Comparison of ENCODE assay signal across 19 mouse cellular contexts in the genomic region with DNA sequence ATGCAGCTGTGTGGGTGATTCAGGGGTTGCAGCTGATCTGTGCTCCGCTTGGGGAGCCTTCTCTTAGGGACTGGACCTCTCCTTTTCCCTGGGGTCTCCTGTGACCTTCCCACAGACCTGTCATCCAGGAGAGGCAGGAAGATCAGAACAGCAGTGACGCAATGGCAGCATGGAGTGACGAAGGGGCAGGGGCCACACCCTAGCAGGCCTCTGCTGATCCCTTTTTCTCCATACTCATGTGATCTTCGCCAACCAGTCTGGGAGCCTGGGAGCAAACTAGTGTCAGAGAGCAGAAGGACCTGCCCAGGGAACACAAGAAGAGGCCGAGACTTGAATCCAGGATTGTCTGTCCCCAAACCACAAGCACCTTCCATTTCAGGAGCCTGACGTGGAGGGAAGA. TPM values are rescaled to one million over a fixed set of nuclear protein-coding genes. Genes with fewer than 3 reads are reported as not detected.
DNase-seq lines count a peak whose midpoint lies in the region; ATAC-seq and TF ChIP-seq lines count a peak whose summit lies in the region.
"Had no signal": no experiment of that assay in that cellular context is flagged by ENCODE, and none has a peak within 500 bp of the region (broad histone marks: within the 10 kb centered on the region; RNA-seq: fewer than 3 reads in every experiment).

No protein-coding gene starts in this region.

- H3K9ac ChIP-seq in heart, embryonic 11.5 days (ENCODE audit: low read depth, low read length), result 0 out of 2 replicates have a peak overlapping the region, but pooled peaks have one; percentile 10
- peak overlapping the region; percentile 68 for H3K9ac ChIP-seq in ES-E14 (ENCODE audit: insufficient read depth, low read depth, low read length, poor library complexity, severe bottlenecking)
- no peak overlapping the region for H3K9ac ChIP-seq in intestine, postnatal 0 days (ENCODE audit: low read depth, low read length)
- H3K9ac ChIP-seq: embryonic facial prominence, embryonic 13.5 days; forebrain, postnatal 0 days; heart, embryonic 15.5 days; limb, embryonic 13.5 days; midbrain, embryonic 15.5 days had no signal

- no peaks in the 10 kb centered on the region for H3K9me3 ChIP-seq in heart, embryonic 11.5 days (replicated peaks; ENCODE audit: control insufficient read depth, low read length)
- H3K9me3 ChIP-seq in ES-E14 (ENCODE audit: control insufficient read depth, insufficient read depth, low read depth, low read length), result no peaks in the 10 kb centered on the region
- H3K9me3 ChIP-seq in intestine, postnatal 0 days (ENCODE audit: control insufficient read depth), result no peaks in the 10 kb centered on the region
- H3K9me3 ChIP-seq: embryonic facial prominence, embryonic 13.5 days; heart, embryonic 15.5 days; limb, embryonic 13.5 days; midbrain, embryonic 15.5 days had no signal

- TF ChIP-seq CTCF in intestine, postnatal 0 days (IDR thresholded peaks at IDR 0.05; ENCODE audit: low read depth), result no peak

- in situ Hi-C loops in ES-E14 (cut with MboI; ENCODE audit: low sequenced_read_pairs in 2 of 2, unreplicated experiment in 2 of 2), result no loop called here

- peak overlapping the region; percentile 62; the same call in 1 of the 2 replicates for H3K27ac ChIP-seq in heart, embryonic 11.5 days (ENCODE audit: low read depth, low read length)
- peak overlapping the region; percentile 98 for H3K27ac ChIP-seq in ES-E14 (ENCODE audit: insufficient read depth, low read depth, low read length, poor library complexity, severe bottlenecking)
- no peak overlapping the region for H3K27ac ChIP-seq in intestine, postnatal 0 days (ENCODE audit: low read depth, low read length)
- H3K27ac ChIP-seq: embryonic facial prominence, embryonic 13.5 days; heart, embryonic 15.5 days; kidney, postnatal 0 days; limb, embryonic 13.5 days; midbrain, embryonic 15.5 days had no signal

- intact Hi-C loops in heart, postnatal 36 days (cut with DNase I), result loop anchor here (5.0 kb wide), 1 partner anchor 242 kb away; the partner anchor contains the start of gene Srxn1
- intact Hi-C loops in left cerebral cortex, postnatal 36 days (cut with DNase I), result no loop called here

- H3K4me1 ChIP-seq in heart, embryonic 11.5 days (ENCODE audit: control insufficient read depth, insufficient read depth, low read length), result peaks cover 7% of the 10 kb centered on the region; the same call in 1 of the 2 replicates
- H3K4me1 ChIP-seq in ES-E14 (ENCODE audit: control insufficient read depth in 2 of 2, insufficient read depth in 2 of 2, low read length in 2 of 2, poor library complexity in 1 of 2), result peaks cover 12 to 15% of the 10 kb centered on the region in 2 experiments
- no peaks in the 10 kb centered on the region for H3K4me1 ChIP-seq in intestine, postnatal 0 days (replicated peaks; ENCODE audit: control insufficient read depth, insufficient read depth, low read length)

- H3K4me2 ChIP-seq in heart, embryonic 11.5 days, result no peak overlapping the region
- no peak overlapping the region for H3K4me2 ChIP-seq in intestine, postnatal 0 days (replicated peaks; ENCODE audit: low read depth)
- peak overlapping the region; percentile 70 for H3K4me2 ChIP-seq in myocyte (ENCODE audit: low read depth)
- H3K4me2 ChIP-seq: embryonic facial prominence, embryonic 13.5 days; heart, embryonic 15.5 days; limb, embryonic 13.5 days; midbrain, embryonic 15.5 days had no signal

- WGBS in heart, embryonic 11.5 days (ENCODE audit: insufficient replicate concordance), result 78% methylated on average over 6 of the region's 6 CpGs
- WGBS in intestine, postnatal 0 days, result 70% methylated on average over 6 of the region's 6 CpGs

- no peaks in the 10 kb centered on the region for H3K79me2 ChIP-seq in myocyte (ENCODE audit: control insufficient read depth, insufficient read depth)

- no peak for TF ChIP-seq POLR2A in myocyte (IDR thresholded peaks at IDR 0.05; ENCODE audit: insufficient read length, low read depth)

- H3K27me3 ChIP-seq in heart, embryonic 11.5 days (ENCODE audit: control insufficient read depth, insufficient read depth, low read length), result no peaks in the 10 kb centered on the region
- no peaks in the 10 kb centered on the region for H3K27me3 ChIP-seq in intestine, postnatal 0 days (replicated peaks; ENCODE audit: control insufficient read depth, insufficient read depth, low read length)
- H3K27me3 ChIP-seq in myocyte (ENCODE audit: control insufficient read depth, insufficient read depth, insufficient read length), result no peaks in the 10 kb centered on the region
- H3K27me3 ChIP-seq: heart, embryonic 15.5 days; midbrain, embryonic 15.5 days had no signal

- no peaks in the 10 kb centered on the region for H3K36me3 ChIP-seq in heart, embryonic 11.5 days (ENCODE audit: control insufficient read depth, insufficient read depth, low read length)
- H3K36me3 ChIP-seq in ES-E14 (ENCODE audit: control insufficient read depth, insufficient read depth, low read length, poor library complexity, severe bottlenecking), result no peaks in the 10 kb centered on the region
- H3K36me3 ChIP-seq in intestine, postnatal 0 days (ENCODE audit: control insufficient read depth, insufficient read depth), result no peaks in the 10 kb centered on the region
- no peaks in the 10 kb centered on the region for H3K36me3 ChIP-seq in myocyte (ENCODE audit: control insufficient read depth, insufficient read depth)
- H3K36me3 ChIP-seq: embryonic facial prominence, embryonic 13.5 days; heart, embryonic 15.5 days; limb, embryonic 13.5 days; midbrain, embryonic 15.5 days had no signal

- no peak overlapping the region for H3ac ChIP-seq in myocyte (ENCODE audit: control insufficient read depth, insufficient read length)

- no peak for DNase-seq in heart, postnatal 36 days
- DNase-seq in ES-E14 (ENCODE audit: low read depth, low spot score), result no peak
- no peak for DNase-seq in left cerebral cortex, postnatal 36 days (ENCODE audit: low spot score in 2 of 2)
- DNase-seq in cerebellum, postnatal 4 days (ENCODE audit: low spot score in 2 of 2), result no peak
- no peak for DNase-seq in kidney, adult 9 months
- DNase-seq: cerebellum, adult 9-10 months; forebrain, postnatal 0 days; thymus, adult 2 months had no signal

- H3K4me3 ChIP-seq in heart, embryonic 11.5 days (ENCODE audit: low read depth, low read length), result no peak overlapping the region
- H3K4me3 ChIP-seq in ES-E14 (ENCODE audit: insufficient read depth in 1 of 2, low read depth in 1 of 2, low read length in 2 of 2, poor library complexity in 1 of 2, severe bottlenecking in 1 of 2) (peak overlapping the region; percentile 19 to 54), myocyte (no peak overlapping the region)
- H3K4me3 ChIP-seq in intestine, postnatal 0 days (ENCODE audit: low read depth, low read length), result no peak overlapping the region
- H3K4me3 ChIP-seq: embryonic facial prominence, embryonic 13.5 days; heart, embryonic 15.5 days; limb, embryonic 13.5 days; midbrain, embryonic 15.5 days had no signal

- no peak for ATAC-seq in heart, embryonic 11.5 days (replicated peaks; ENCODE audit: insufficient number of reproducible peaks, low FRiP score, low TSS enrichment)
- ATAC-seq in intestine, postnatal 0 days, result peak; percentile 26; the same call in 1 of the 2 replicates
- ATAC-seq: forebrain, postnatal 0 days; midbrain, embryonic 15.5 days had no signal

TF ChIP-seq in ES-E14, 5 proteins besides CTCF, POLR2A, EP300 and RAD21 (continues in another document):
- TF ChIP-seq ZC3H11A (IDR thresholded peaks at IDR 0.05; ENCODE audit: borderline replicate concordance, low read depth, low read length) (no peak), CHD2 (IDR thresholded peaks at IDR 0.05; ENCODE audit: low read depth, low read length) (no peak), MAFK (IDR thresholded peaks at IDR 0.05; ENCODE audit: insufficient read depth, low read depth, low read length) (no peak)

TF ChIP-seq in myocyte, 11 proteins besides CTCF, POLR2A, EP300 and RAD21 (continues in another document):
- peak in 1 of 3 experiments; percentile 45 for TF ChIP-seq MYOD1 (IDR thresholded peaks at IDR 0.05; ENCODE audit: control insufficient read depth in 1 of 3, insufficient read length in 2 of 3, low read depth in 2 of 3)
- 0 out of 2 replicates have a peak, but pooled peaks have one; percentile 29 for TF ChIP-seq CEBPB (IDR thresholded peaks at IDR 0.05; ENCODE audit: insufficient read depth, poor library complexity, severe bottlenecking)

RNA-seq across cellular contexts. Expression of gene Trib3, which starts 5.4 kb away (rescaled TPM):
- polyA plus RNA-seq in heart, embryonic 11.5 days (2014; fragmentation: Nextera tagmentation; extraction: Ambion mirVana), result 3.4 and 3.6 TPM in 2 replicates
- total RNA-seq in heart, postnatal 36 days (2021), result 1 to 10 TPM; 3.6 to 3.8 TPM
- 18.5 and 29.2 TPM in 2 replicates for total RNA-seq in ES-E14 (2012; rRNA removed)
- 2.5 and 2.9 TPM in 2 replicates for polyA plus RNA-seq in intestine, postnatal 0 days (2015; fragmentation: Nextera tagmentation; extraction: Ambion mirVana)
- polyA plus RNA-seq in myocyte (2012; fragmentation: generic; extraction: Trizol), result 410 TPM
- total RNA-seq in left cerebral cortex, postnatal 36 days (2021), result 1 to 10 TPM in 1 of 2 experiments, under 1 TPM in 1; 0.62 to 1.7 TPM

RNA-seq across cellular contexts. Expression of gene Rbck1, which starts 16.8 kb away (rescaled TPM):
- polyA plus RNA-seq in heart, embryonic 11.5 days (2014; fragmentation: Nextera tagmentation; extraction: Ambion mirVana), result 62.6 and 64.5 TPM in 2 replicates
- 10 to 100 TPM; 44.2 to 51.4 TPM for total RNA-seq in heart, postnatal 36 days (2021)
- total RNA-seq in ES-E14 (2012; rRNA removed), result 69.9 and 113 TPM in 2 replicates
- polyA plus RNA-seq in intestine, postnatal 0 days (2015; fragmentation: Nextera tagmentation; extraction: Ambion mirVana), result 44.9 and 50.3 TPM in 2 replicates
- polyA plus RNA-seq in myocyte (2012; fragmentation: generic; extraction: Trizol), result 73.3 TPM
- total RNA-seq in left cerebral cortex, postnatal 36 days (2021), result 100 to 1,000 TPM in 1 of 2 experiments, 10 to 100 TPM in 1; 92.3 to 124 TPM

RNA-seq across cellular contexts. Expression of gene Nrsn2, which starts 27.2 kb away (rescaled TPM):
- polyA plus RNA-seq in heart, embryonic 11.5 days (2014; fragmentation: Nextera tagmentation; extraction: Ambion mirVana), result 3.8 and 5.5 TPM in 2 replicates
- not detected for total RNA-seq in heart, postnatal 36 days (2021)
- 2.1 and 3.3 TPM in 2 replicates for total RNA-seq in ES-E14 (2012; rRNA removed)
- polyA plus RNA-seq in intestine, postnatal 0 days (2015; fragmentation: Nextera tagmentation; extraction: Ambion mirVana), result 4.1 and 4.7 TPM in 2 replicates
- not detected for polyA plus RNA-seq in myocyte (2012; fragmentation: generic; extraction: Trizol)
- 10 to 100 TPM; 66.2 to 81.9 TPM for total RNA-seq in left cerebral cortex, postnatal 36 days (2021)
- total RNA-seq: megakaryocyte-erythroid progenitor cell, adult 5-6 weeks had no signal
- polyA plus RNA-seq: lung, adult 2 months; spleen, adult 2 months had no signal

RNA-seq across cellular contexts. Expression of gene Sox12, which starts 48.7 kb away (rescaled TPM):
- 12.9 and 13.9 TPM in 2 replicates for polyA plus RNA-seq in heart, embryonic 11.5 days (2014; fragmentation: Nextera tagmentation; extraction: Ambion mirVana)
- 10 to 100 TPM in 1 of 2 experiments, 1 to 10 TPM in 1; 8.2 to 13.8 TPM for total RNA-seq in heart, postnatal 36 days (2021)
- 7.4 and 9.1 TPM in 2 replicates for total RNA-seq in ES-E14 (2012; rRNA removed)
- 2.8 and 3.1 TPM in 2 replicates for polyA plus RNA-seq in intestine, postnatal 0 days (2015; fragmentation: Nextera tagmentation; extraction: Ambion mirVana)
- polyA plus RNA-seq in myocyte (2012; fragmentation: generic; extraction: Trizol), result 7.8 TPM
- total RNA-seq in left cerebral cortex, postnatal 36 days (2021), result 10 to 100 TPM; 14.7 to 15.6 TPM

RNA-seq across cellular contexts. Expression of gene Tbc1d20, which starts 55.6 kb away (rescaled TPM):
- 25.1 and 25.7 TPM in 2 replicates for polyA plus RNA-seq in heart, embryonic 11.5 days (2014; fragmentation: Nextera tagmentation; extraction: Ambion mirVana)
- total RNA-seq in heart, postnatal 36 days (2021), result 10 to 100 TPM; 43.1 to 48.7 TPM
- total RNA-seq in ES-E14 (2012; rRNA removed), result 18.7 and 20.2 TPM in 2 replicates
- polyA plus RNA-seq in intestine, postnatal 0 days (2015; fragmentation: Nextera tagmentation; extraction: Ambion mirVana), result 35.2 and 40.3 TPM in 2 replicates
- 51.8 TPM for polyA plus RNA-seq in myocyte (2012; fragmentation: generic; extraction: Trizol)
- 10 to 100 TPM; 53.6 to 57.1 TPM for total RNA-seq in left cerebral cortex, postnatal 36 days (2021)

Comparison
In these comparisons a context has a peak if more than half of its experiments do, and no peak if none do; other contexts are left out.
1. H3K4me3 ChIP-seq: peak in ES-E14 (2 of 2); none in heart, embryonic 11.5 days (single experiment), intestine, postnatal 0 days (single experiment) and myocyte (single experiment).
2. RNA of gene Nrsn2, which starts 27.2 kb away (total RNA-seq): 66.2 to 81.9 TPM in left cerebral cortex, postnatal 36 days; 2.1 to 3.3 TPM in ES-E14 and not detected in heart, postnatal 36 days; every median in the first group is over 10 times any median in the second.